Mouse (Mus musculus): ENCODE measurements at regions not wholly inside any gene's neighbourhood (a gene's known extent, or its start where the extent isn't known, plus 50 kb on each side); places are given as distances from the start of the nearest gene placed in this dataset.

DNA sequence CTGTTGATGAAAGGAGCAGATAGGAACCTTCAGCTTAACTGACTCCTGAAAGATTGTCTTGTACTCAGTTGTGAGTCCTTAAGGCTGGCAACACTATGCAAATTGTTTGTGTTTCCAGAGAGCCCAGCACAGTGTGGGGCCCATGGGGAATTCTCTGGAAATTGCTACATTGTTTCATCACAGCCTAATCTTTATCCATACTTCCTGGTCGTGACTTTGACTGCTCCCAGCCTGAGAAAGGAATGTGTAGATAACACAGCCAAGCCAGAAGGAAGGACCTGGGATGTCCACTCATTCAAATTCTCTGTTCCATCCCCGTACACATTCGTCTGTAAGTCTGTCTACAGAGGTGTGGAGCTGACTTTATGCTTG, 134.3 kb upstream of the Cdh4 start:
- 62% methylated on average over 3 of the region's 3 CpGs for WGBS
- Histone ChIP-seq H3K27ac (no peak overlapping the region), H3K4me3 (no peak overlapping the region), H3K27me3 (peaks cover 10% of the 10 kb centered on the region; the same call in 1 of the 2 replicates), H3K4me2 (replicated peaks) (no peak overlapping the region), H3K4me1 (peaks cover 18% of the 10 kb centered on the region), H3K9ac (no peak overlapping the region), H3K9me3 (no peaks in the 10 kb centered on the region), H3K36me3 (no peaks in the 10 kb centered on the region)
- no peak for ATAC-seq (ENCODE audit: low FRiP score, low read depth)

DNA sequence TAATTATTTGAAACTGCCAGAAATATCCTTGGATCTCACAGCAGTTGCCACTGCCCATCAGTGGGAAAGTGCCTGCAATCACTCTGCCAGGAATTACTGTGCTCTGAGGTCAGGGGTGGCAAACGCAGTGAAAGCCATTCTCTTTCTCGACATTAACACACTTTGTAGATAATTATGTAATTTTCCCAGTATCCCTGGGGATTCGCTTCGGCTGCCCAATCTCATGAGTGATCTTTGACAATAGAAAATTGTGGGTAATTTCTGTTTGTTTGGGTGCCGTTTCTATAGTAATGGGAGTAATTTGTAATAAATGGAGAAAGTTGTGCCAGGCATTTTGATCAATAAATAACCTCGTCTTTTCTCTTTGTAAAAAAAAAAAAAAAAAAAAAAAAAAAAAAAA, 124.2 kb upstream of the Cdh4 start:
- H3K9me3 ChIP-seq: 0 out of 2 replicates have a peak, but pooled peaks cover 3% of the 10 kb centered on the region
- H3K27ac ChIP-seq: no peak overlapping the region
- WGBS: 76% methylated on average over 6 of the region's 6 CpGs
- H3K4me2 ChIP-seq (replicated peaks): no peak overlapping the region
- H3K4me1 ChIP-seq: no peaks in the 10 kb centered on the region
- H3K9ac ChIP-seq: no peak overlapping the region
- H3K4me3 ChIP-seq: no peak overlapping the region
- no peaks in the 10 kb centered on the region for H3K27me3 ChIP-seq
- no peaks in the 10 kb centered on the region for H3K36me3 ChIP-seq
- ATAC-seq (ENCODE audit: low FRiP score, low read depth): no peak

GRCm38 (mm10) chr2:179325242-179325641, 117.0 kb upstream of the Cdh4 start:
- Histone ChIP-seq H3K9me3 (0 out of 2 replicates have a peak, but pooled peaks cover 6% of the 10 kb centered on the region), H3K4me1 (no peaks in the 10 kb centered on the region), H3K36me3 (no peaks in the 10 kb centered on the region), H3K9ac (no peak overlapping the region), H3K4me3 (no peak overlapping the region), H3K27me3 (no peaks in the 10 kb centered on the region), H3K27ac (no peak overlapping the region), H3K4me2 (replicated peaks) (no peak overlapping the region)
- no peak for ATAC-seq (ENCODE audit: low FRiP score, low read depth)
- WGBS: 47% methylated on average over 5 of the region's 5 CpGs

GRCm38 (mm10) chr2:179332872-179333489, 109.2 kb upstream of the Cdh4 start:
- ATAC-seq (ENCODE audit: low FRiP score, low read depth): no peak
- H3K27me3 ChIP-seq: no peaks in the 10 kb centered on the region
- WGBS: 44% methylated on average over 5 of the region's 5 CpGs
- no peak overlapping the region for H3K9ac ChIP-seq
- peaks cover 22% of the 10 kb centered on the region for H3K4me1 ChIP-seq
- H3K36me3 ChIP-seq: no peaks in the 10 kb centered on the region
- no peak overlapping the region for H3K4me2 ChIP-seq (replicated peaks)
- H3K9me3 ChIP-seq: no peaks in the 10 kb centered on the region
- no peak overlapping the region for H3K27ac ChIP-seq
- no peak overlapping the region for H3K4me3 ChIP-seq

DNA sequence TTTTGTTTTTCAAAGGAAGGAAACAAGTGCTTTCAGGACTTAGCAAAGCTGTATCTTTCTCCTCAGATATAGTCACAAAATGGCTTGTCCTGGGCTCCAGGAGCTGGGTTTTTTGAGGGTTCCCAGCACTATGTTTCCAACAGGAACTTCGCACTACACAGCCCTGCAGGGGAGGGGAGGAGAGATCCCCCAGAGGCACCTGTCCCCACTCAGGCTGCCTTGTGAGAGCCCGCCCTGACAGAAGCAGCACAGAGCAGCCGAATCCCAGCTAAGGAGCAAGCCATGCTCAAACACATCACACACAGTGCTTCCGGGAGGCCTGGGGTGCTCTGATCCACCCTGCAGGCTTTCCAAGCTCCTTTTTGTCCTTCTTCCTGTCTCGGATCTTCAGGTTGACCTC, 108.6 kb upstream of the Cdh4 start:
- 47% methylated on average over 5 of the region's 5 CpGs for WGBS
- no peaks in the 10 kb centered on the region for H3K36me3 ChIP-seq
- H3K9ac ChIP-seq: no peak overlapping the region
- no peak; the same call in 1 of the 2 replicates for ATAC-seq (ENCODE audit: low FRiP score, low read depth)
- H3K27me3 ChIP-seq: no peaks in the 10 kb centered on the region
- H3K4me3 ChIP-seq: no peak overlapping the region
- peaks cover 22% of the 10 kb centered on the region for H3K4me1 ChIP-seq
- peak overlapping the region; percentile 39; the same call in 1 of the 2 replicates for H3K27ac ChIP-seq
- no peak overlapping the region for H3K4me2 ChIP-seq (replicated peaks)
- no peaks in the 10 kb centered on the region for H3K9me3 ChIP-seq

DNA sequence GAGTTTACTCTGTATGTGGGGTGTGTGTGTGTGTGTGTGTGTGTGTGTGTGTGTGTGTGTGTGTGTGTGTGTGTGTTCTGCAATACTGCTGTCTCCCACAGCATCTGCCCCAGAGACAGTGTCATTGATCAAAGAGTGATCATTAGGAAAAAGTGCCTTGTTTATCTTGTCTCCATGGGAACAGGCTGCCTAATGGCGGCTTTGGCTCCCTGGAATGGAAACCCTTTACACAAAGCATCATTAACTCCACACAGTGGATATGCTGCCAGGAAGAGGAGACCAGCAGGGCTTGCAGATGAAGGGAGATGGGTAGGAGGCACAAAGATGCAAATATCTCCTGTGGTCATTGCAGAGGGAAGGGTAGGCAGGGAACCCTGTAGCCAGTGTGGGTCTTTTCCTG, 106.0 kb upstream of the Cdh4 start:
- H3K27ac ChIP-seq: no peak overlapping the region
- no peaks in the 10 kb centered on the region for H3K27me3 ChIP-seq
- H3K4me2 ChIP-seq (replicated peaks): no peak overlapping the region
- no peaks in the 10 kb centered on the region for H3K9me3 ChIP-seq
- ATAC-seq (ENCODE audit: low FRiP score, low read depth): no peak
- 13% methylated on average over 1 of the region's 1 CpGs for WGBS
- H3K36me3 ChIP-seq: no peaks in the 10 kb centered on the region
- peaks cover 22% of the 10 kb centered on the region for H3K4me1 ChIP-seq
- H3K9ac ChIP-seq: no peak overlapping the region
- H3K4me3 ChIP-seq: no peak overlapping the region

DNA sequence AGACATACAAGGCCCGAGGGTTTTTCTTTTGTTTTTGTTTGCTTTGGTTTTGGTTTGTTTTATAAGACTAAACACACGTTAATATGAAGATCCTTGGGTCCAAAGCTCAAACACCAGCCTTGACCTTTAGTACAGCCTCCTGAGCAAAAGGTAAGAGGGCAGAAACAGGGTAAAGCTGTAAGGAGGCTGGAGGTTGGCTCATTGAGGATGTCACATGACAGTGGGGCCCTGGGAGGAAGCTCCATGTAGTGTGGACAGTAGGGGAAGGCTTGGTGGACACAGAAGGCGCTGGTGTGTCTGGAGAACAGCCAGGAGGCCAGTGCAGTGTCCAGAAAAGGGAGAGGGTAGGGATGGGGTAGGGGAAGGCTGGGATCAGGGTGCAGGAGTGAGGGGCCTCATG, 89.6 kb upstream of the Cdh4 start:
- H3K4me2 ChIP-seq (replicated peaks): no peak overlapping the region
- no peak overlapping the region for H3K27ac ChIP-seq
- peaks cover 5% of the 10 kb centered on the region; the same call in 1 of the 2 replicates for H3K4me1 ChIP-seq
- H3K36me3 ChIP-seq: no peaks in the 10 kb centered on the region
- H3K4me3 ChIP-seq: no peak overlapping the region
- no peak for ATAC-seq (ENCODE audit: low FRiP score, low read depth)
- H3K27me3 ChIP-seq: peaks cover 3% of the 10 kb centered on the region; the same call in 1 of the 2 replicates
- no peak overlapping the region for H3K9ac ChIP-seq
- 73% methylated on average over 3 of the region's 3 CpGs for WGBS
- no peaks in the 10 kb centered on the region for H3K9me3 ChIP-seq

DNA sequence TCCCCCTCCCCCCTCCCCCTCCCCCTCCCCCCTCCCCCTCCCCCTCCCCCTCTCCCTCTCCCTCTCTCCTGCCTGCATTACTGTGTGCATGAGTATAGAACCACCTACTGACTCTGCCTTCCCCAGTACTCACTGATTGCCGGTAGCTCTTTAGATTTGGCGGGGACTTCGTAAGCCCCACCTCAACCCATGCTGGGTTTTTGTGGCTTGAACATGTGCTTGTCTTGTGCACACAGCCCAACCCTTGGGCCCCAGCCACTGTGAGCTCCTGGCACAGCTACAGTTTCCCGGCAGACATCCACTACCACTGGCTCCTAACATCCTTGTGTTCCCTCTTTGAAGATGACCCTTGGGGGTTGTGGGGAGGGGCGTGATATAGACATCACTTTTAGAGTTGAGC, 87.4 kb upstream of the Cdh4 start:
- H3K36me3 ChIP-seq: no peaks in the 10 kb centered on the region
- H3K4me1 ChIP-seq: peaks cover 5% of the 10 kb centered on the region; the same call in 1 of the 2 replicates
- WGBS: 68% methylated on average over 5 of the region's 5 CpGs
- no peak overlapping the region for H3K4me3 ChIP-seq
- H3K4me2 ChIP-seq (replicated peaks): no peak overlapping the region
- H3K9me3 ChIP-seq: no peaks in the 10 kb centered on the region
- H3K27me3 ChIP-seq: peaks cover 1% of the 10 kb centered on the region
- H3K27ac ChIP-seq: no peak overlapping the region
- H3K9ac ChIP-seq: no peak overlapping the region
- no peak; the same call in 1 of the 2 replicates for ATAC-seq (ENCODE audit: low FRiP score, low read depth)

- Histone ChIP-seq H3K4me2 (replicated peaks) (peak overlapping the region; percentile 30; the same call in 1 of the 2 replicates), H3K27ac (no peak overlapping the region), H3K9me3 (no peaks in the 10 kb centered on the region), H3K27me3 (no peaks in the 10 kb centered on the region), H3K9ac (no peak overlapping the region), H3K4me1 (peaks cover 11% of the 10 kb centered on the region), H3K4me3 (no peak overlapping the region), H3K36me3 (no peaks in the 10 kb centered on the region)
- ATAC-seq (ENCODE audit: low FRiP score, low read depth): no peak
- WGBS: 42% methylated on average over 14 of the region's 14 CpGs
Observed at GRCm38 (mm10) chr2:179370882-179371546, 71.2 kb upstream of the Cdh4 start.

- Histone ChIP-seq H3K4me3 (no peak overlapping the region), H3K4me1 (peaks cover 11% of the 10 kb centered on the region), H3K27me3 (no peaks in the 10 kb centered on the region), H3K9ac (no peak overlapping the region), H3K4me2 (replicated peaks) (peak overlapping the region; percentile 30; the same call in 1 of the 2 replicates), H3K9me3 (no peaks in the 10 kb centered on the region), H3K27ac (no peak overlapping the region), H3K36me3 (no peaks in the 10 kb centered on the region)
- no peak for ATAC-seq (ENCODE audit: low FRiP score, low read depth)
- WGBS: 76% methylated on average over 7 of the region's 7 CpGs
Observed at GRCm38 (mm10) chr2:179371553-179371952, 70.7 kb upstream of the Cdh4 start.

DNA sequence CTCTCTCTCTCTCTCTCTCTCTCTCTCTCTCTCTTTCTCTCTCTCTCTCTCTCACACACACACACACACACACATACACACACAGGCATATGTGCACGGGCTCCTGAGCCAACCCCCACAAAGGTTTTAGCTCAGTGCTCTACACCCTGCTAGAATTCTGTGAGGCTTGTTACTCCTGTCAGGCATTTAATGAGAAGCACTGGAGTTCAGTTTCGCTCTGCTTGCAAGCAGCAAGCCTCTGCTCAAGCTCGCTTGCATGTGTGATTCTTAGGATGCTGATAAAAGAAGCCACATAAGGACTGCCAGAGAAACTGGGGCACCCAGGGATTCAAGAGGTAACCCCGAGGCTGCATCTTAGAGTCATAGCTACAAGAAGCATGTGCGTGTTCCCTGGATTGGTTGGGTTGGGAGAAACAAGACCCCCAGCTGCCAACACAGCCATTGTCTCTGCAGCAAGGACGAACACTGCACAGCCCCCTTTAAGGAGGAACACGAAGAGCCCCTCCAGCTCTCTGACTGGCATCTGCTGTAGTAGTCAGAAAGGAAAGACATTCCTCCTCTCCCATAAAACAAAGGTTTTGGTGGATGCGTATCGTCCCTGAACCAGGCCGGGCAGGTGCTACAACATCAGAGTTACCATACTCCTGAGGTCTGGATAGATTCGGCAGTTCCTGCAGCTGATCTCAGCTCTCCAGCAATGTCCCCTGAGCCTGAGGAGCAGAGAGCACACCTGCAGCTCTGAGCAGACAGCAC, 62.4 kb upstream of the Cdh4 start:
- H3K4me3 ChIP-seq: no peak overlapping the region
- no peaks in the 10 kb centered on the region for H3K27me3 ChIP-seq
- peak; percentile 78; the same call in 1 of the 2 replicates for ATAC-seq (ENCODE audit: low FRiP score, low read depth)
- WGBS: 45% methylated on average over 11 of the region's 11 CpGs
- H3K9me3 ChIP-seq: no peaks in the 10 kb centered on the region
- H3K9ac ChIP-seq: no peak overlapping the region
- H3K4me1 ChIP-seq: peaks cover 27% of the 10 kb centered on the region
- peak overlapping the region; percentile 55; the same call in 1 of the 2 replicates for H3K27ac ChIP-seq
- H3K36me3 ChIP-seq: no peaks in the 10 kb centered on the region
- peak overlapping the region; percentile 42 for H3K4me2 ChIP-seq (replicated peaks)

GRCm38 (mm10) chr2:179380444-179380705, 61.9 kb upstream of the Cdh4 start:
- Histone ChIP-seq H3K27me3 (no peaks in the 10 kb centered on the region), H3K4me3 (no peak overlapping the region), H3K4me1 (peaks cover 27% of the 10 kb centered on the region), H3K4me2 (replicated peaks) (peak overlapping the region; percentile 42), H3K9me3 (no peaks in the 10 kb centered on the region), H3K27ac (peak overlapping the region; percentile 55; the same call in 1 of the 2 replicates), H3K36me3 (no peaks in the 10 kb centered on the region), H3K9ac (no peak overlapping the region)
- ATAC-seq (ENCODE audit: low FRiP score, low read depth): no peak
- 29% methylated on average over 4 of the region's 4 CpGs for WGBS

Measured in limb, embryonic 13.5 days (tissue).